Mouse (Mus musculus) forebrain, embryonic 14.5 days (tissue): ENCODE measurements around the gene Acbd5. TPM values are rescaled to one million over a fixed set of nuclear protein-coding genes. Genes with fewer than 3 reads are reported as not detected.

Experiments used
- ATAC-seq: fragments of 200-750 bp; cut with Nextera tagmentation; 2 replicates; pipeline ENCODE4 v1.8.0; 2017; ENCODE audit warnings: mild to moderate bottlenecking, moderate library complexity
- DNase-seq: peaks from one replicate; pipeline ENCODE4 v3.0.0-alpha.2; 2015; ENCODE audit warnings: low spot score
- H3K27ac ChIP-seq: fragments of 300-500 bp; sonication (generic); 2 replicates; pipeline ENCODE4 v1.5.1; 2014; ENCODE audit warnings: low read depth, mild to moderate bottlenecking, control low read depth, low read length, moderate library complexity
- H3K27me3 ChIP-seq: fragments of 300-500 bp; sonication (generic); replicated peaks from 2 replicates; pipeline ENCODE4 v1.6.1; 2014; ENCODE audit warnings: low read length, control low read depth, mixed read lengths; ENCODE audit not compliant: control insufficient read depth, insufficient read depth
- H3K36me3 ChIP-seq: fragments of 300-500 bp; sonication (generic); 2 replicates; pipeline ENCODE4 v1.6.1; 2014; ENCODE audit warnings: low read length, control low read depth; ENCODE audit not compliant: control insufficient read depth, insufficient read depth
- H3K4me1 ChIP-seq: fragments of 300-500 bp; sonication (generic); 2 replicates; pipeline ENCODE4 v1.6.1; 2014; ENCODE audit warnings: antibody characterized with exemption, low read length, control low read depth; ENCODE audit not compliant: control insufficient read depth, insufficient read depth
- H3K4me2 ChIP-seq: fragments of 300-500 bp; sonication (generic); 2 replicates; pipeline ENCODE4 v1.6.1; 2014; ENCODE audit warnings: mild to moderate bottlenecking, control low read depth, low read length
- H3K4me3 ChIP-seq: fragments of 300-500 bp; sonication (generic); 2 replicates; pipeline ENCODE4 v1.5.1; 2014; ENCODE audit warnings: low read depth, low read length, control low read depth
- H3K9ac ChIP-seq: fragments of 300-500 bp; sonication (generic); 2 replicates; pipeline ENCODE4 v1.6.1; 2014; ENCODE audit warnings: mild to moderate bottlenecking, low read length, control low read depth, moderate library complexity
- H3K9me3 ChIP-seq: fragments of 300-500 bp; sonication (generic); replicated peaks from 2 replicates; pipeline ENCODE4 v1.6.1; 2016; ENCODE audit warnings: low read length, control low read depth, mixed read lengths; ENCODE audit not compliant: control insufficient read depth
- WGBS: fragments of 180-500 bp; shearing (Covaris S2); extraction: QIAGEN DNeasy Blood & Tissue Kit; methylation state at CpG from one replicate; pipeline ENCODE4 v1.1.7; 2014; 5-methylcytosine and 5-hydroxymethylcytosine counted together
- polyA plus RNA-seq: library from polyadenylated mRNA; unstranded; fragments of >200 nt; fragmentation: Nextera tagmentation; extraction: Ambion mirVana; gene quantifications from 2 replicates; pipeline ENCODE4 v1.2.1, GENCODE M21; 2014

Gene Acbd5
- polyA plus RNA-seq, 1 experiment from 2014 or later = 39.8 TPM

GRCm38 (mm10) chr2:23156608-23157081, 88.7 kb downstream of the Acbd5 start:
- ATAC-seq = peak; percentile 24
- H3K27ac ChIP-seq = peak overlapping the region; percentile 98
- peak overlapping the region; percentile 75 for H3K4me2 ChIP-seq
- no peaks in the 10 kb centered on the region for H3K9me3 ChIP-seq
- 1% methylated on average over 17 of the region's 17 CpGs for WGBS
- no peaks in the 10 kb centered on the region for H3K27me3 ChIP-seq
- peaks cover 2% of the 10 kb centered on the region; the same call in 1 of the 2 replicates for H3K36me3 ChIP-seq
- no peak for DNase-seq
- H3K4me3 ChIP-seq = peak overlapping the region; percentile 85
- peak overlapping the region; percentile 82 for H3K9ac ChIP-seq
- H3K4me1 ChIP-seq = peaks cover 20% of the 10 kb centered on the region

Other genes with a start within 250 kb of the Acbd5 start
- 21.4 and 25.1 TPM in 2 replicates for gene Pdss1, start 172.6 kb upstream of the Acbd5 start, polyA plus RNA-seq
- 67.7 and 73.5 TPM in 2 replicates for gene Abi1, start 27.9 kb upstream of the Acbd5 start, polyA plus RNA-seq
- 6.7 and 7.0 TPM in 2 replicates for gene Mastl, start 87.9 kb downstream of the Acbd5 start, polyA plus RNA-seq
- gene Yme1l1, start 88.2 kb downstream of the Acbd5 start, polyA plus RNA-seq = 64.4 and 71.3 TPM in 2 replicates
- gene 4931423N10Rik, start 139.3 kb downstream of the Acbd5 start, polyA plus RNA-seq = 0.09 TPM in 1 of 2 replicates, not detected in the other